14 mouse cellular contexts compared by ENCODE assay signal in the genomic region with DNA sequence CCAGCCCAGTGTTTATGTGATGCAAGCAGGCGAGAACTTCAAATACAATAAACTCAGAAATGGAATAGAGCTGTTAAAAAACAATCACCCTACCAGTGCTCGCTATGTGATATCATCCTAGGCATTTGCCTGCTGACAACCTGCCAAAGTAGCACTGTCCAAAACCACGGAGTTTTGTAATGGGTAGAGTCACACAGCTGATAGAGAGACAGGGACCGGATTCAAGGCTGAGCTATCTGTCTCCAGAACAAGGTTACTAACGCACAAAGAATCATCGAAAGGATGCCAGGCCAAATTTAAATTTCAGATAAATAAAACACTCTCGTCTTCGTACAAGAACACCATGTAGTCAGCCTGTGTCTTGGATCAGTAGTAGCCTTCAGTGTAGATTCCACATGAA.
DNase-seq lines count a peak whose midpoint lies in the region; ATAC-seq lines count a peak whose summit lies in the region.
"Had no signal": no experiment of that assay in that cellular context is flagged by ENCODE, and none has a peak within 500 bp of the region (broad histone marks: within the 10 kb centered on the region; RNA-seq: fewer than 3 reads in every experiment).

No protein-coding gene starts in this region.

- H3K4me1 ChIP-seq in lung, embryonic 16.5 days (replicated peaks; ENCODE audit: control insufficient read depth, insufficient read depth, low read length), result peaks cover 3% of the 10 kb centered on the region; the same call in 1 of the 2 replicates
- H3K4me1 ChIP-seq: liver, embryonic 13.5 days had no signal

- 55% methylated on average over 8 of the region's 8 CpGs for WGBS in lung, embryonic 16.5 days

- 0 out of 2 replicates have a peak, but pooled peaks have one; percentile 10 for ATAC-seq in lung, embryonic 16.5 days (ENCODE audit: low read depth)

- H3K4me3 ChIP-seq in lung, embryonic 16.5 days (ENCODE audit: low read length), result no peak overlapping the region
- H3K4me3 ChIP-seq: hindbrain, embryonic 15.5 days; liver, embryonic 13.5 days had no signal

- no peaks in the 10 kb centered on the region for H3K36me3 ChIP-seq in lung, embryonic 16.5 days (ENCODE audit: control insufficient read depth, insufficient read depth, low read length)
- H3K36me3 ChIP-seq: G1E; hindbrain, embryonic 15.5 days; liver, embryonic 13.5 days had no signal

- DNase-seq in lung, postnatal 4 days, result no peak
- DNase-seq in Muller cell, postnatal 12 days (ENCODE audit: inconsistent ontology term), result peak; percentile 70
- DNase-seq in adrenal gland, postnatal 10 days, result peak; percentile 65
- peak; percentile 47 to 48 for DNase-seq in heart, postnatal 10 days
- DNase-seq in thymus, postnatal 0 days (ENCODE audit: low spot score), result no peak
- DNase-seq in left cerebral cortex, adult 11 months (ENCODE audit: low spot score), result no peak
- DNase-seq: cerebellum, adult 9-11 months; kidney, adult 11 months; kidney, postnatal 25 days; liver, embryonic 13.5 days; thymus, postnatal 14 days had no signal

- intact Hi-C loops in heart, postnatal 10 days (cut with DNase I), result no loop called here

- H3K9ac ChIP-seq in lung, embryonic 16.5 days (ENCODE audit: low read length), result no peak overlapping the region
- H3K9ac ChIP-seq: hindbrain, embryonic 15.5 days; liver, embryonic 13.5 days had no signal

- no peak overlapping the region for H3K27ac ChIP-seq in lung, embryonic 16.5 days (ENCODE audit: low read length)
- H3K27ac ChIP-seq: hindbrain, embryonic 15.5 days; liver, embryonic 13.5 days had no signal

- no peaks in the 10 kb centered on the region for H3K27me3 ChIP-seq in lung, embryonic 16.5 days (ENCODE audit: control insufficient read depth, insufficient read depth, low read depth, low read length)
- H3K27me3 ChIP-seq: liver, embryonic 13.5 days had no signal

- no peak overlapping the region for H3K4me2 ChIP-seq in lung, embryonic 16.5 days (ENCODE audit: low read depth, low read length)
- H3K4me2 ChIP-seq: hindbrain, embryonic 15.5 days; liver, embryonic 13.5 days had no signal

- H3K9me3 ChIP-seq in lung, embryonic 16.5 days (ENCODE audit: control insufficient read depth, low read length), result no peaks in the 10 kb centered on the region
- H3K9me3 ChIP-seq: hindbrain, embryonic 15.5 days; liver, embryonic 13.5 days had no signal

Comparison
In these comparisons a context has a peak if more than half of its experiments do, and no peak if none do; other contexts are left out.
1. DNase-seq: peak in Muller cell, postnatal 12 days (single experiment), adrenal gland, postnatal 10 days (single experiment) and heart, postnatal 10 days (2 of 2); none in lung, postnatal 4 days (0 of 2), thymus, postnatal 0 days (single experiment) and left cerebral cortex, adult 11 months (single experiment).